Mouse (Mus musculus) kidney, postnatal 10 days (tissue): ENCODE results near the gene 4930539E08Rik.

ENCODE experiments used
- DNase-seq: peaks from one replicate; pipeline ENCODE4 v3.0.0; 2021; ENCODE audit warnings: mixed read lengths

The 4930539E08Rik gene

DNA sequence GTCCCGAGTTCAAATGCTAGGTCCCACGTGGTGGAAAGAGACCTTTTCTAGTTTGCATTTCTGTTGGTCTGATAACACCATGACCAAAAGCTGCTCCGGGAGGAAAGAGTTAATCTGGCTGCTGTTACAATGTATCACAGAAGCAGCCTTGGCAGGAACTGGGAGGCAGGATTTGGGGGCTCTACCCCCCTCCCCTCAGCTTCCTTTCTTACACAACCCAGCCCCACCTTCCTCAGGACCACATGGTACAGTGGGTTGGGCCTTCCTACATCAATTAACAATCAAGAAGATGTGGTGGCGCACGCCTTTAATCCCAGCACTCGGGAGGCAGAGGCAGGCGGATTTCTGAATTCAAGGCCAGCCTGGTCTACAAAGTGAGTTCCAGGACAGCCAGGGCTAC, 60.7 kb downstream of the 4930539E08Rik start:
- DNase-seq: no peak

DNA sequence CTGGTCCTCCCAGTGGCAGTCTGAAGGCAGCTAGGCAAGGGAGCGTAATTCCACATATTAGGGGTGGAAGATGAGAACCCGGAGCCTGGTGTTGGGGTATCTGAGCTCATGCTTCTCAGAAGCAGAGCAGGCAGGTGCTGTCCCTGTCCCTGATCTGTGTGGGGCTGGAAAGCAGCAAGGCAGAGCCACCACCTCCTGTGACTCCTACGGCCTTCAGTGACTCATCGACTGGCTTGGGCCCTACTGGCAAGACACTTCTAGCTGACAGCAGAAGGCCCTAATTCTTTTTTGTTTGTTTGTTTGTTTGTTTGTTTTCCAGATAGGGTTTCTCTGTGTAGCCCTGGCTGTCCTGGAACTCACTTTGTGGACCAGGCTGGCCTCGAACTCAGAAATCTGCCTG, 64.6 kb downstream of the 4930539E08Rik start:
- no peak for DNase-seq

DNA sequence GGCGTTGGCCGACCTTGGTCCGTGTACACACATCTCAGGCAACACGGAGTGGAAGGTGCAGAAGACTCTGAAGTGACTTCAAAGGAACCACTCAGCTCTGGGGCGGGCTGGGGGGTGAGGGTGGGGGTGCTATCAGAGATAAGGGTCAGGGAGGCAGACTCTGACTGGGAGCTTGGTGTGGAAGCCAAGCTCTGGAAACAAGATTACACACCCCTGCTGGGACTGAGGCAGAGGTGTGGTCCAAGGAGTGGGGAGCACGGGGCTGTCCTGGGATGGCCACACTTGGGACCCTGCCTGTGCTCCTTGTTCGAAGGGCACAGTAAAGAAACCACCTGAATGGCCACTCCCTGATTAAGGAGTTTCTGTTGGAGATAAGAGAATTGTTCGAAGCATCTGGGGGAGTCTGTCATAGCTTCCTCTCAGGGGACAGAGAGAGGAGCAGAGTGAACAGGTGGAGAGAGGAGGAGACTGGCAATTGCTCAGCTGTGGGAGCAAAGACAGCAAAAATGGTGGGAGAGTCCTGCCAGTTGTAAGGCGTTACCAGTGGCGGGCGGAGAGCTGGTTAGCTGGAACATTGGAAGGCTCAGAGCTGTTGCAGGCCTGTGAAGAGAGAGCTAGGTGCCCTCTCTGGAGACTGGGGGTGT, 68.0 kb downstream of the 4930539E08Rik start:
- no peak for DNase-seq
